Mouse (Mus musculus) layer of hippocampus, adult 11-12 months (tissue): Measurements from ENCODE around the gene Olfr1264.

Experiments
- DNase-seq: peaks from one replicate; pipeline ENCODE4 v3.0.0; 2022; ENCODE audit warnings: low spot score

The Olfr1264 gene

GRCm38 (mm10) chr2:90025477-90025876 is at the start of gene Olfr1264:
Olfr1264 (minus strand) TSS chr2:90025577.
- DNase-seq = no peak

GRCm38 (mm10) chr2:90070065-90070464 is 44.7 kb upstream of the Olfr1264 start:
- no peak for DNase-seq

DNA sequence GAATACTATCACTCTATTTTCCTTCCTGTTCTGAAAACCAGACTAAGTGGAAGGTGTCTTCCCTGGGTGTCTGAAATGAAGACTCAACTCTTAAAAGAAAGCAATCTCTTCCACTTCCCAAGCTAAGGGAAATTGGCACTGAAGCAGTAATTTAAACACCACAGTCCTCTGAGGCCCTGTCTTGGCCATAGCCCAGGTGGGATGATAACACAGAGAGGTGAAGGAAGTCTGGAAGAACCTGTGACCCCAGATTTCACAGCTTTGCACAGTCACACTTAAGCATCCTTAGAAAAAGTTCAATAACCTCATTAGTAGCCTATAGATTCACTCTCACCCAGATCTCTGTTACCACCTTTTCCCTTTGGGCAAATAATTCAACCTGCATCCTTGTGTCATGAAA is 38.1 kb upstream of the Olfr1264 start, which contains the start of gene Olfr140:
Olfr140 (minus strand) TSS at position 101 of the 400 bp plus-strand sequence.
- DNase-seq = no peak

GRCm38 (mm10) chr2:90035037-90035436 is 9.7 kb upstream of the Olfr1264 start, which contains the start of gene Olfr1265:
Olfr1265 (plus strand) TSS chr2:90035337.
- DNase-seq = no peak

DNA sequence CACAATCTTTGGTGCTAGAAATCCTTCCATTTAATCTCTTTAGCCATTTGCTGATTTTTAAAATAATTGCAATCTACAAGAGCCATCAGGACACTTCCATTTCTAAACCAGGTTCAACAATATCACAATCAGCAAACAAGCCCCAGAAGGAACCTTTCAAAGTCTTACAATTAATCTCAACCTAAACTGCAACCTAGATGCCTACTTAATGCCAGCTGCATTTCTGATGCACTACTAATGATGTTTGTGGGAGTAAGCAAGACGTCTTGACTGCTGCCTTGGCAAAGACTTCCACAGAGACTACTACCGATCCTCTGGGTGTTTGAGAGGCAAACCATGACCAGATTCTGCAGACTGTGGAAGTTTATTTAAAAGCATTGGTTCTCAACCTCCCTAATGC is 13.5 kb downstream of the Olfr1264 start, which contains the start of gene Olfr1263:
Olfr1263 (plus strand) TSS at position 301 of the 400 bp plus-strand sequence.
- no peak for DNase-seq

DNA sequence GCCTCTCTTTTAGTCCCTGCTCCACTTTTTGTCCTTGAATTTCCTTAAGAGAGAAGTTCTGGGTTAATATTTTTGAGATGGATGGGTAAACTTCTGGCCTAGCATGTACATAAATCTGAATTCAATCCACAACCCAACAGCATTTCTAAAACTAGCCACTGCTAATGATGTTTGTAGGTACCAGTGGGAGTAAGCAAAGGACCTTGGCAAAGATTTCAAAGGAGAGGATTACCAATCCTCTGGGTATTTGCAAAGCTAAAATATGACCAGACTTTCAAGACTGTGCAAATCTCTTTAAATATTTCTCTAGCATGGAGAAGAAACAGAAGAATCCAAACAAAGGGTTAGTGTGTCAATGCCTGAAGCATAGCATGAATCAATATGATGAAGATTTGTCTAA is 25.5 kb downstream of the Olfr1264 start, which contains the start of gene Olfr1262:
Olfr1262 (plus strand) TSS at position 301 of the 400 bp plus-strand sequence.
- no peak for DNase-seq

DNA sequence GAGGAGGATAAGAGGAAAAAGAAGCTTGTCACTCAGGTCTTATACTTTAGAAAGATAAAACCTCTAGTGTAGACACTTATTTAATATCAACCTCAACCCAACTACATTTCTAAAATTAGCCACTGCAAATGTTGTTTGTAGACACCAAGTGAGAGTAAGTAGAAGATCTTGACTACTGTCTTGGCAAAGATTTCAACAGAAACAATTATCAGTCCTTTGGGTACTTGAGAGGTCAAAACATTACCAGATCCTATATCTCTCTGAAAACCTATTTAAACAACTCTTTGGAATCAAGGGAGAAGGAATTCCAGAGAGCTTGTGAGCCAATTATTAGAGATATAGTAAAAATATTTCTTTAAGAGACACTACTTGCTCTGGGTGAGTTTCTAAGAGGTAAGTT is 34.5 kb downstream of the Olfr1264 start, which contains the start of gene Olfr1261:
Olfr1261 (plus strand) TSS at position 301 of the 400 bp plus-strand sequence.
- no peak for DNase-seq

GRCm38 (mm10) chr2:89977709-89978108 is 47.7 kb downstream of the Olfr1264 start:
- no peak for DNase-seq

- DNase-seq = peak; percentile 12
Measured at GRCm38 (mm10) chr2:89974184-89974583, 51.2 kb downstream of the Olfr1264 start, which contains the start of gene Olfr1260. Olfr1260 (plus strand) TSS chr2:89974340.
